Mouse (Mus musculus) forebrain, postnatal 0 days (tissue): Measurements from ENCODE around the gene Armh4. TPM values are rescaled to one million over a fixed set of nuclear protein-coding genes. Genes with fewer than 3 reads are reported as not detected.

Source experiments
- ATAC-seq: fragments of 200-750 bp; cut with Nextera tagmentation; 2 replicates; pipeline ENCODE4 v1.8.0; 2017; ENCODE audit warnings: mild to moderate bottlenecking, moderate library complexity
- DNase-seq: peaks from one replicate; pipeline ENCODE4 v3.0.0-alpha.2; 2015
- H3K27ac ChIP-seq: fragments of 300-500 bp; sonication (generic); 2 replicates; pipeline ENCODE4 v1.5.1; 2014; ENCODE audit warnings: low read depth, mild to moderate bottlenecking, antibody characterized with exemption, low read length, moderate library complexity, mixed read lengths
- H3K27me3 ChIP-seq: fragments of 300-500 bp; sonication (generic); 2 replicates; pipeline ENCODE4 v1.6.1; 2014; ENCODE audit warnings: mild to moderate bottlenecking, low read length, mixed read lengths; ENCODE audit not compliant: insufficient read depth
- H3K36me3 ChIP-seq: fragments of 300-500 bp; sonication (generic); 2 replicates; pipeline ENCODE4 v1.6.1; 2014; ENCODE audit warnings: mild to moderate bottlenecking, moderate library complexity; ENCODE audit not compliant: insufficient read depth
- H3K4me1 ChIP-seq: fragments of 300-500 bp; sonication (generic); 2 replicates; pipeline ENCODE4 v1.6.1; 2014; ENCODE audit warnings: antibody characterized with exemption; ENCODE audit not compliant: insufficient read depth
- H3K4me2 ChIP-seq: fragments of 300-500 bp; sonication (generic); 2 replicates; pipeline ENCODE4 v1.6.1; 2014; ENCODE audit warnings: low read depth, mild to moderate bottlenecking, moderate library complexity
- H3K4me3 ChIP-seq: fragments of 300-500 bp; sonication (generic); 2 replicates; pipeline ENCODE4 v1.5.1; 2014; ENCODE audit warnings: low read depth, low read length, mixed read lengths
- H3K9ac ChIP-seq: fragments of 300-500 bp; sonication (generic); 2 replicates; pipeline ENCODE4 v1.6.1; 2014; ENCODE audit warnings: mild to moderate bottlenecking
- H3K9me3 ChIP-seq: fragments of 300-500 bp; sonication (generic); 2 replicates; pipeline ENCODE4 v1.6.1; 2016; ENCODE audit warnings: low read length
- CTCF ChIP-seq: sonication (generic); IDR thresholded peaks from 2 replicates; pipeline ENCODE4 v1.5.1; 2016; ENCODE audit warnings: antibody characterized with exemption, control low read depth, low read depth
- WGBS: fragments of 180-500 bp; shearing (Covaris S2); extraction: QIAGEN DNeasy Blood & Tissue Kit; methylation state at CpG from one replicate; pipeline ENCODE4 v1.1.7; 2014; 5-methylcytosine and 5-hydroxymethylcytosine counted together
- polyA plus RNA-seq: library from polyadenylated mRNA; unstranded; fragments of >200 nt; fragmentation: Nextera tagmentation; extraction: Ambion mirVana; gene quantifications from 2 replicates; pipeline ENCODE4 v1.2.1, GENCODE M21; 2015
- total RNA-seq: library from RNA; depleted of rRNA; stranded (reverse); fragments of >200 nt; gene quantifications from 2 replicates; pipeline ENCODE4 v1.2.3, GENCODE M21; 2014

Armh4 gene
- total and polyA plus RNA-seq, 2 experiments from 2014 or later, result 16.1 to 18.8 TPM

- ATAC-seq (no peak), DNase-seq (no peak)
- Histone ChIP-seq H3K36me3 (peaks cover 6% of the 10 kb centered on the region; the same call in 1 of the 2 replicates), H3K9me3 (no peaks in the 10 kb centered on the region), H3K4me3 (no peak overlapping the region), H3K4me1 (no peaks in the 10 kb centered on the region), H3K27me3 (no peaks in the 10 kb centered on the region), H3K9ac (no peak overlapping the region), H3K4me2 (no peak overlapping the region), H3K27ac (no peak overlapping the region)
- whole genome bisulfite sequencing, result 39% methylated on average over 1 of the region's 1 CpGs
- no peak for TF ChIP-seq CTCF
Measured at GRCm38 (mm10) chr14:49771746-49772145, 11.4 kb downstream of the Armh4 start.

- no peak overlapping the region for H3K4me3 ChIP-seq
- DNase-seq (peak; percentile 37), ATAC-seq (peak; percentile 85)
- TF ChIP-seq CTCF, result no peak
- H3K27me3 ChIP-seq, result no peaks in the 10 kb centered on the region
- no peak overlapping the region for H3K9ac ChIP-seq
- no peak overlapping the region for H3K27ac ChIP-seq
- peaks cover 6% of the 10 kb centered on the region; the same call in 1 of the 2 replicates for H3K36me3 ChIP-seq
- no peaks in the 10 kb centered on the region for H3K9me3 ChIP-seq
- 73% methylated on average over 4 of the region's 4 CpGs for WGBS
- H3K4me1 ChIP-seq, result no peaks in the 10 kb centered on the region
- no peak overlapping the region for H3K4me2 ChIP-seq
Measured at GRCm38 (mm10) chr14:49766601-49767000, 16.6 kb downstream of the Armh4 start.

- DNase-seq (peak; percentile 45), ATAC-seq (no peak; the same call in 1 of the 2 replicates)
- Histone ChIP-seq H3K4me2 (no peak overlapping the region), H3K4me3 (no peak overlapping the region), H3K9me3 (no peaks in the 10 kb centered on the region), H3K9ac (no peak overlapping the region), H3K4me1 (no peaks in the 10 kb centered on the region), H3K27ac (no peak overlapping the region), H3K36me3 (no peaks in the 10 kb centered on the region), H3K27me3 (no peaks in the 10 kb centered on the region)
- WGBS, result 89% methylated on average over 1 of the region's 1 CpGs
- peak; percentile 55 for TF ChIP-seq CTCF
Measured at GRCm38 (mm10) chr14:49755845-49756244, 27.3 kb downstream of the Armh4 start.

GRCm38 (mm10) chr14:49752614-49753013, 30.6 kb downstream of the Armh4 start:
- Histone ChIP-seq H3K9ac (no peak overlapping the region), H3K27ac (no peak overlapping the region), H3K4me2 (no peak overlapping the region), H3K36me3 (no peaks in the 10 kb centered on the region), H3K4me3 (no peak overlapping the region), H3K9me3 (no peaks in the 10 kb centered on the region), H3K4me1 (no peaks in the 10 kb centered on the region), H3K27me3 (no peaks in the 10 kb centered on the region)
- DNase-seq (no peak), ATAC-seq (no peak)
- no peak for TF ChIP-seq CTCF

- Histone ChIP-seq H3K9me3 (no peaks in the 10 kb centered on the region), H3K4me1 (no peaks in the 10 kb centered on the region), H3K4me3 (no peak overlapping the region), H3K9ac (no peak overlapping the region), H3K4me2 (no peak overlapping the region), H3K36me3 (no peaks in the 10 kb centered on the region), H3K27me3 (no peaks in the 10 kb centered on the region), H3K27ac (no peak overlapping the region)
- WGBS, result 93% methylated on average over 1 of the region's 1 CpGs
- DNase-seq, result no peak
- 0 out of 2 replicates have a peak, but pooled peaks have one; percentile 18 for ATAC-seq
- no peak for TF ChIP-seq CTCF
Measured at GRCm38 (mm10) chr14:49745874-49746273, 37.3 kb downstream of the Armh4 start.

- H3K9me3 ChIP-seq, result no peaks in the 10 kb centered on the region
- WGBS, result 89% methylated on average over 6 of the region's 6 CpGs
- H3K36me3 ChIP-seq, result no peaks in the 10 kb centered on the region
- H3K4me1 ChIP-seq, result no peaks in the 10 kb centered on the region
- DNase-seq, result no peak
- no peak for ATAC-seq
- H3K4me2 ChIP-seq, result no peak overlapping the region
- no peaks in the 10 kb centered on the region for H3K27me3 ChIP-seq
- no peak for TF ChIP-seq CTCF
- H3K27ac ChIP-seq, result no peak overlapping the region
- no peak overlapping the region for H3K4me3 ChIP-seq
- no peak overlapping the region for H3K9ac ChIP-seq
Measured at GRCm38 (mm10) chr14:49743946-49744526, 39.1 kb downstream of the Armh4 start.

GRCm38 (mm10) chr14:49739328-49739727, 43.9 kb downstream of the Armh4 start:
- WGBS, result 27% methylated on average over 7 of the region's 7 CpGs
- TF ChIP-seq CTCF, result peak; percentile 51
- no peak overlapping the region for H3K4me3 ChIP-seq
- ATAC-seq, result no peak; the same call in 1 of the 2 replicates
- H3K4me1 ChIP-seq, result no peaks in the 10 kb centered on the region
- peak; percentile 55 for DNase-seq
- no peaks in the 10 kb centered on the region for H3K9me3 ChIP-seq
- H3K9ac ChIP-seq, result no peak overlapping the region
- no peak overlapping the region; the same call in 1 of the 2 replicates for H3K4me2 ChIP-seq
- no peaks in the 10 kb centered on the region for H3K27me3 ChIP-seq
- H3K27ac ChIP-seq, result no peak overlapping the region
- no peaks in the 10 kb centered on the region for H3K36me3 ChIP-seq
